Mouse (Mus musculus) left cerebral cortex, postnatal 14 days (tissue): ENCODE measurements around the gene Sult1d1. TPM values are rescaled to one million over a fixed set of nuclear protein-coding genes. Genes with fewer than 3 reads are reported as not detected.

Experiments used
- microRNA-seq, 2 experiments: library from miRNA; unstranded; fragments of <30 nt; microRNA quantifications; one replicate each; pipeline ENCODE4 v1.2.0; 2022
- total RNA-seq, 2 experiments: library from RNA; stranded (reverse); gene quantifications; 2 replicates each; pipeline ENCODE4 v1.2.3; 2021

Sult1d1 gene
- total RNA-seq, 2 experiments from 2014 or later, result not detected

Small RNAs within 50 kb of the gene (microRNA-seq; reads per million reads assigned to microRNA genes)
- gene Mir3969, result 0 reads per million in 2 experiments

Other genes starting within 250 kb of the Sult1d1 start
- not detected for gene Ugt2a3, start 231.8 kb downstream of the Sult1d1 start, total RNA-seq
- gene Ugt2b38, start 144.8 kb downstream of the Sult1d1 start, total RNA-seq, result not detected
- not detected for gene Ugt2a2, start 86.8 kb downstream of the Sult1d1 start, total RNA-seq
- gene Gm43638, start 82.2 kb downstream of the Sult1d1 start, total RNA-seq, result not detected
- not detected for gene Ugt2a1, start 78.2 kb downstream of the Sult1d1 start, total RNA-seq
- gene Sult1b1, start 30.8 kb downstream of the Sult1d1 start, total RNA-seq, result not detected
- gene Sult1e1, start 22.6 kb upstream of the Sult1d1 start, total RNA-seq, result not detected
- not detected for gene Csn1s1, start 97.2 kb upstream of the Sult1d1 start, total RNA-seq
- gene Csn2, start 130.6 kb upstream of the Sult1d1 start, total RNA-seq, result not detected
- not detected for gene Csn1s2a, start 205.5 kb upstream of the Sult1d1 start, total RNA-seq
- gene Csn1s2b, start 239.1 kb upstream of the Sult1d1 start, total RNA-seq, result not detected